In the genomic region with DNA sequence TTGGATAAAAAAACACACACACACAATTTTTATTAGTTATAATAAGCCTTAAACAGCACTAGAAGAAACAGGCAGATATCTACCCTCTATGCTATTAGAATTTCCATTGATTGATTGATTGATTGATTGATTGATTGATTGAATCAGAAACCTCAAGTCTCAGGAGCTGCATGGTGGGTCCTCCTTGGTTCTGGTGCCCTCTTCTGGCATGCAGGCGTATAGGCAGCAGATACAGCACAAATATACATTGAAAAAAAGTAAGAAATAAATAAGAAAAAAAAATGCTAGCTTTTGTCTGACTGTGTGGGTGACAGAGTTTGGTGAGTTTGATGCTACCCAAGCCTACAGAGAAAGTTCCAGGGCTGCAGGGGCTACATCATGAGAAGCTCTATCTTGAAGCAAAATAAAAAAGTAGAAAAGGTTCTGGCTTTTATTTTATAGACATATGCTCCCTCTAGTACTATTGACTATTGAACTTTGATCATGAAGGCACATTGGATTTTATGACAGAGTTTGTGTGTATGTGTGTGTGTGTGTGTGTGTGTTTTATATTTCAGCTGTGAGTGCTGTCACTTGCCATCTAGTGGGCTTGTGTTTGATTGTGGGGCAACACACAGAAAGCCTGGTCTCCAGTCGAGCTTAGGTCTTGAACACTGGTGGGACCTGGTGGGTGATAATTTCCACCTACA, we compare ENCODE assay signal across 11 mouse cellular contexts. TPM values are rescaled to one million over a fixed set of nuclear protein-coding genes. Genes with fewer than 3 reads are reported as not detected.
A peak's percentile ranks its signal among the peaks of the same experiment; 100 is the strongest.
DNase-seq lines count a peak whose midpoint lies in the region; ATAC-seq and TF ChIP-seq lines count a peak whose summit lies in the region.
"Had no signal": no experiment of that assay in that cellular context is flagged by ENCODE, and none has a peak within 500 bp of the region (broad histone marks: within the 10 kb centered on the region; RNA-seq: fewer than 3 reads in every experiment).

No protein-coding gene starts in this region.

- no peaks in the 10 kb centered on the region for H3K4me1 ChIP-seq in limb, embryonic 14.5 days (ENCODE audit: control insufficient read depth, insufficient read depth, low read length)
- no peaks in the 10 kb centered on the region for H3K4me1 ChIP-seq in limb, embryonic 10.5 days
- no peaks in the 10 kb centered on the region for H3K4me1 ChIP-seq in ES-E14 (ENCODE audit: control insufficient read depth in 2 of 2, insufficient read depth in 2 of 2, low read length in 2 of 2, poor library complexity in 1 of 2)
- no peaks in the 10 kb centered on the region for H3K4me1 ChIP-seq in intestine, embryonic 15.5 days (replicated peaks)
- H3K4me1 ChIP-seq: embryonic facial prominence, embryonic 12.5 days; lung, embryonic 15.5 days had no signal

- H3K27me3 ChIP-seq in limb, embryonic 14.5 days (ENCODE audit: control insufficient read depth, insufficient read depth, low read length) = no peaks in the 10 kb centered on the region
- H3K27me3 ChIP-seq in limb, embryonic 10.5 days (ENCODE audit: low read depth, poor library complexity, severe bottlenecking) = no peaks in the 10 kb centered on the region
- H3K27me3 ChIP-seq in intestine, embryonic 15.5 days (replicated peaks) = no peaks in the 10 kb centered on the region
- H3K27me3 ChIP-seq: embryonic facial prominence, embryonic 12.5 days; lung, embryonic 15.5 days had no signal

- H3K9ac ChIP-seq in limb, embryonic 14.5 days (ENCODE audit: low read depth, low read length, severe bottlenecking) = no peak overlapping the region
- H3K9ac ChIP-seq in ES-E14 (ENCODE audit: insufficient read depth, low read depth, low read length, poor library complexity, severe bottlenecking) = no peak overlapping the region
- no peak overlapping the region for H3K9ac ChIP-seq in intestine, embryonic 15.5 days
- H3K9ac ChIP-seq: embryonic facial prominence, embryonic 12.5 days; lung, embryonic 15.5 days had no signal

- no peak overlapping the region for H3K27ac ChIP-seq in limb, embryonic 14.5 days (replicated peaks; ENCODE audit: low read depth, low read length)
- no peak overlapping the region for H3K27ac ChIP-seq in limb, embryonic 10.5 days
- H3K27ac ChIP-seq in ES-E14 (ENCODE audit: insufficient read depth, low read depth, low read length, poor library complexity, severe bottlenecking) = no peak overlapping the region
- no peak overlapping the region for H3K27ac ChIP-seq in intestine, embryonic 15.5 days
- H3K27ac ChIP-seq: embryonic facial prominence, embryonic 12.5 days; lung, embryonic 15.5 days had no signal

- in situ Hi-C loops in ES-E14 (cut with MboI; ENCODE audit: low sequenced_read_pairs in 2 of 2, unreplicated experiment in 2 of 2) = no loop called here

- H3K9me3 ChIP-seq in limb, embryonic 14.5 days (ENCODE audit: control insufficient read depth, low read length) = peaks cover 16% of the 10 kb centered on the region; the same call in 1 of the 2 replicates
- H3K9me3 ChIP-seq in limb, embryonic 10.5 days (replicated peaks) = no peaks in the 10 kb centered on the region
- no peaks in the 10 kb centered on the region for H3K9me3 ChIP-seq in ES-E14 (ENCODE audit: control insufficient read depth, insufficient read depth, low read depth, low read length)
- no peaks in the 10 kb centered on the region for H3K9me3 ChIP-seq in intestine, embryonic 15.5 days
- H3K9me3 ChIP-seq: lung, embryonic 15.5 days had no signal

- ATAC-seq in limb, embryonic 14.5 days (ENCODE audit: low FRiP score, low read depth) = no peak
- peak; percentile 62; the same call in 1 of the 2 replicates for ATAC-seq in common myeloid progenitor, adult 5-6 weeks (replicated peaks; ENCODE audit: low read depth, poor library complexity, severe bottlenecking)
- peak; percentile 83; the same call in 1 of the 2 replicates for ATAC-seq in monocyte, adult 5-6 weeks (replicated peaks; ENCODE audit: insufficient number of reproducible peaks, low FRiP score, low TSS enrichment, poor library complexity, severe bottlenecking)
- no peak for ATAC-seq in intestine, embryonic 15.5 days
- ATAC-seq: hindbrain, embryonic 16.5 days had no signal

- TF ChIP-seq POLR2A in limb, embryonic 14.5 days (IDR thresholded peaks at IDR 0.05; ENCODE audit: borderline replicate concordance, extremely low read depth, insufficient read depth, insufficient read length) = no peak

- no peak overlapping the region for H3K4me3 ChIP-seq in limb, embryonic 14.5 days (replicated peaks; ENCODE audit: low read length)
- H3K4me3 ChIP-seq in limb, embryonic 10.5 days = no peak overlapping the region
- no peak overlapping the region for H3K4me3 ChIP-seq in ES-E14 (ENCODE audit: insufficient read depth in 1 of 2, low read depth in 1 of 2, low read length in 2 of 2, poor library complexity in 1 of 2, severe bottlenecking in 1 of 2)
- no peak overlapping the region for H3K4me3 ChIP-seq in intestine, embryonic 15.5 days (replicated peaks)
- H3K4me3 ChIP-seq: embryonic facial prominence, embryonic 12.5 days; lung, embryonic 15.5 days had no signal

- WGBS in limb, embryonic 14.5 days = 70% methylated on average over 2 of the region's 2 CpGs
- 84% methylated on average over 2 of the region's 2 CpGs for WGBS in limb, embryonic 10.5 days
- WGBS in intestine, embryonic 15.5 days = 76% methylated on average over 2 of the region's 2 CpGs

- no peak overlapping the region for H3K4me2 ChIP-seq in limb, embryonic 14.5 days (replicated peaks; ENCODE audit: low read depth, low read length, severe bottlenecking)
- no peak overlapping the region for H3K4me2 ChIP-seq in intestine, embryonic 15.5 days (replicated peaks)
- H3K4me2 ChIP-seq: embryonic facial prominence, embryonic 12.5 days; lung, embryonic 15.5 days had no signal

- DNase-seq in limb, embryonic 14.5 days (ENCODE audit: low spot score) = peak; percentile 7
- DNase-seq in limb, embryonic 10.5 days (ENCODE audit: low spot score) = no peak
- peak; percentile 83 for DNase-seq in ES-E14 (ENCODE audit: low read depth, low spot score)
- no peak for DNase-seq in kidney, adult 8-10 months
- DNase-seq in heart, postnatal 14 days = no peak

- no peaks in the 10 kb centered on the region for H3K36me3 ChIP-seq in limb, embryonic 14.5 days (ENCODE audit: control insufficient read depth, insufficient read depth, low read length)
- H3K36me3 ChIP-seq in limb, embryonic 10.5 days = peaks cover 47% of the 10 kb centered on the region
- H3K36me3 ChIP-seq in ES-E14 (ENCODE audit: control insufficient read depth, insufficient read depth, low read length, poor library complexity, severe bottlenecking) = no peaks in the 10 kb centered on the region
- peaks cover 3% of the 10 kb centered on the region; the same call in 1 of the 2 replicates for H3K36me3 ChIP-seq in intestine, embryonic 15.5 days

- intact Hi-C loops in heart, postnatal 14 days (cut with DNase I) = no loop called here

TF ChIP-seq in ES-E14, 5 proteins besides CTCF, POLR2A, EP300 and RAD21:
- TF ChIP-seq ZNF384 (IDR thresholded peaks at IDR 0.05; ENCODE audit: low read depth, low read length) (no peak), ZC3H11A (IDR thresholded peaks at IDR 0.05; ENCODE audit: borderline replicate concordance, low read depth, low read length) (no peak), MAFK (IDR thresholded peaks at IDR 0.05; ENCODE audit: insufficient read depth, low read depth, low read length) (no peak), HCFC1 (IDR thresholded peaks at IDR 0.05; ENCODE audit: borderline replicate concordance, insufficient read depth, low read length) (no peak), CHD2 (IDR thresholded peaks at IDR 0.05; ENCODE audit: low read depth, low read length) (no peak)

RNA-seq across cellular contexts. Expression of a gene that starts 25.7 kb away (rescaled TPM):
- 12.4 and 13.5 TPM in 2 replicates for polyA plus RNA-seq in limb, embryonic 14.5 days (2012; rRNA removed)
- 29.4 and 32.9 TPM in 2 replicates for polyA plus RNA-seq in limb, embryonic 14.5 days (2014; fragmentation: Nextera tagmentation; extraction: Ambion mirVana)
- polyA plus RNA-seq in limb, embryonic 10.5 days (2016; fragmentation: Nextera tagmentation; extraction: Ambion mirVana) = 20.0 and 23.3 TPM in 2 replicates
- 42.0 and 51.3 TPM in 2 replicates for total RNA-seq in ES-E14 (2012; rRNA removed)
- total RNA-seq in common myeloid progenitor, adult 5-6 weeks (2017) = 38.6 and 43.5 TPM in 2 replicates
- total RNA-seq in monocyte, adult 5-6 weeks (2017) = 31.2 to 95.3 TPM (median 95.2 TPM) in 3 replicates
- 28.7 and 29.7 TPM in 2 replicates for polyA plus RNA-seq in intestine, embryonic 15.5 days (2015; fragmentation: Nextera tagmentation; extraction: Ambion mirVana)
- 1 to 10 TPM; 4.3 to 5.2 TPM for total RNA-seq in heart, postnatal 14 days (2021)

RNA-seq across cellular contexts. Expression of a gene that starts 59.4 kb away (rescaled TPM):
- 6.5 and 10.3 TPM in 2 replicates for polyA plus RNA-seq in limb, embryonic 14.5 days (2012; rRNA removed)
- polyA plus RNA-seq in limb, embryonic 14.5 days (2014; fragmentation: Nextera tagmentation; extraction: Ambion mirVana) = 15.9 and 21.0 TPM in 2 replicates
- 35.8 and 36.8 TPM in 2 replicates for polyA plus RNA-seq in limb, embryonic 10.5 days (2016; fragmentation: Nextera tagmentation; extraction: Ambion mirVana)
- 9.4 and 10.3 TPM in 2 replicates for total RNA-seq in ES-E14 (2012; rRNA removed)
- total RNA-seq in common myeloid progenitor, adult 5-6 weeks (2017) = 66.7 and 72.9 TPM in 2 replicates
- 2.8 to 17.5 TPM (median 3.6 TPM) in 3 replicates for total RNA-seq in monocyte, adult 5-6 weeks (2017)
- polyA plus RNA-seq in intestine, embryonic 15.5 days (2015; fragmentation: Nextera tagmentation; extraction: Ambion mirVana) = 15.8 and 17.0 TPM in 2 replicates
- total RNA-seq in heart, postnatal 14 days (2021) = 1 to 10 TPM; 3.3 to 3.7 TPM

Comparison
In these comparisons a context has a peak if more than half of its experiments do, and no peak if none do; other contexts are left out.
1. DNase-seq: peak in limb, embryonic 14.5 days (single experiment) and ES-E14 (single experiment); none in limb, embryonic 10.5 days (single experiment), kidney, adult 8-10 months (0 of 2) and heart, postnatal 14 days (0 of 2).
2. ATAC-seq: peak in common myeloid progenitor, adult 5-6 weeks (single experiment) and monocyte, adult 5-6 weeks (single experiment); none in limb, embryonic 14.5 days (single experiment) and intestine, embryonic 15.5 days (single experiment).